ENCODE assay signal across 28 mouse cellular contexts in genomic region chr14:38637070-38637469, GRCm38 (mm10).
"Had no signal": no experiment of that assay in that cellular context is flagged by ENCODE, and none has a peak within 500 bp of the region (broad histone marks: within the 10 kb centered on the region; RNA-seq: fewer than 3 reads in every experiment).

No protein-coding gene starts in this region.

- H3K4me1 ChIP-seq: embryonic facial prominence, embryonic 10.5 days; embryonic facial prominence, embryonic 12.5 days; embryonic facial prominence, embryonic 13.5 days; embryonic facial prominence, embryonic 15.5 days; forebrain, embryonic 10.5 days; forebrain, embryonic 12.5 days; forebrain, embryonic 13.5 days; forebrain, embryonic 15.5 days; heart, embryonic 10.5 days; heart, embryonic 12.5 days had no signal

- H3K9ac ChIP-seq: embryonic facial prominence, embryonic 12.5 days; embryonic facial prominence, embryonic 13.5 days; embryonic facial prominence, embryonic 15.5 days; forebrain, embryonic 12.5 days; forebrain, embryonic 13.5 days; forebrain, embryonic 15.5 days; heart, embryonic 12.5 days had no signal

- H3K4me3 ChIP-seq: embryonic facial prominence, embryonic 10.5 days; embryonic facial prominence, embryonic 12.5 days; embryonic facial prominence, embryonic 13.5 days; embryonic facial prominence, embryonic 15.5 days; erythroblast, embryonic 14.5 days; forebrain, embryonic 10.5 days; forebrain, embryonic 12.5 days; forebrain, embryonic 13.5 days; forebrain, embryonic 15.5 days; gastrocnemius, adult 2 months; heart, adult 2 months; heart, embryonic 10.5 days; heart, embryonic 12.5 days had no signal

- ATAC-seq: forebrain, embryonic 13.5 days; forebrain, embryonic 14.5 days; forebrain, embryonic 15.5 days had no signal

- H3K27ac ChIP-seq: embryonic facial prominence, embryonic 10.5 days; embryonic facial prominence, embryonic 12.5 days; embryonic facial prominence, embryonic 13.5 days; embryonic facial prominence, embryonic 15.5 days; forebrain, embryonic 10.5 days; forebrain, embryonic 12.5 days; forebrain, embryonic 13.5 days; forebrain, embryonic 15.5 days; gastrocnemius, adult 2 months; heart, adult 2 months; heart, embryonic 10.5 days had no signal

- DNase-seq: cerebellum, adult 9-10 months; cerebellum, adult 9-11 months; cerebellum, postnatal 10 days; cerebellum, postnatal 14 days; cerebellum, postnatal 25 days; cerebellum, postnatal 36 days; embryo, embryonic 11 days; gastrocnemius, adult 2 months; gastrocnemius, postnatal 10 days; gastrocnemius, postnatal 14 days; gastrocnemius, postnatal 25 days; gastrocnemius, postnatal 36 days; heart, adult 11 months; heart, adult 18-20 months; heart, adult 2 months had no signal

- H3K4me2 ChIP-seq: embryonic facial prominence, embryonic 12.5 days; embryonic facial prominence, embryonic 13.5 days; embryonic facial prominence, embryonic 15.5 days; forebrain, embryonic 12.5 days; forebrain, embryonic 13.5 days; forebrain, embryonic 15.5 days; heart, embryonic 11.5 days; heart, embryonic 12.5 days had no signal

- H3K27me3 ChIP-seq: embryonic facial prominence, embryonic 12.5 days; embryonic facial prominence, embryonic 13.5 days; embryonic facial prominence, embryonic 15.5 days; forebrain, embryonic 12.5 days; forebrain, embryonic 13.5 days; forebrain, embryonic 15.5 days; heart, embryonic 12.5 days had no signal

- H3K9me3 ChIP-seq: embryonic facial prominence, embryonic 10.5 days; embryonic facial prominence, embryonic 12.5 days; embryonic facial prominence, embryonic 13.5 days; embryonic facial prominence, embryonic 15.5 days; forebrain, embryonic 10.5 days; forebrain, embryonic 12.5 days; forebrain, embryonic 13.5 days; forebrain, embryonic 15.5 days; heart, embryonic 10.5 days; heart, embryonic 12.5 days had no signal

- H3K36me3 ChIP-seq: embryonic facial prominence, embryonic 10.5 days; embryonic facial prominence, embryonic 12.5 days; embryonic facial prominence, embryonic 13.5 days; embryonic facial prominence, embryonic 15.5 days; forebrain, embryonic 10.5 days; forebrain, embryonic 12.5 days; forebrain, embryonic 15.5 days; heart, embryonic 10.5 days; heart, embryonic 12.5 days had no signal
